Mouse (Mus musculus) A20 (cell line): Measurements from ENCODE around the gene Stx18.

Experiments used
- DNase-seq: peaks from one replicate; pipeline ENCODE4 v3.0.0-alpha.2; 2011; ENCODE audit warnings: low read depth, low spot score

Gene Stx18

DNA sequence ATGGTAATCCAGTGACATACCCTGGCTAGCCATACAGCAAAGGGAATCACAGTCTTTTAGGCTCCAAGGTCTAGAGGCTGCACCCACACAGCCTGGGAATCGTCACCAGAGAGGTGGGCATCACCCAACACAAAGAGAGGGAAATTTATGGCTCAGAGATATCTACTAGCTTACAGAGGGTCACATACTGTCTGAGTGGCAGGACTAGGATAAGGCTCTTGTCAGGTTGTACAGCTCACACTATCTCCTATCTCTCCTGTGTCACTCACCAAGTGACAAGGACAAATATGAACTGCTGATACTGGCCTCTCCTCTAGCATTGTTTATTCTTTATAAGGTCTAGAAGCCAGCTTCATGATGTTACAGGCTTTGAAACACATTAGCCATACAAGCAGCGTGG is 90.8 kb downstream of the Stx18 start:
- DNase-seq = no peak

DNA sequence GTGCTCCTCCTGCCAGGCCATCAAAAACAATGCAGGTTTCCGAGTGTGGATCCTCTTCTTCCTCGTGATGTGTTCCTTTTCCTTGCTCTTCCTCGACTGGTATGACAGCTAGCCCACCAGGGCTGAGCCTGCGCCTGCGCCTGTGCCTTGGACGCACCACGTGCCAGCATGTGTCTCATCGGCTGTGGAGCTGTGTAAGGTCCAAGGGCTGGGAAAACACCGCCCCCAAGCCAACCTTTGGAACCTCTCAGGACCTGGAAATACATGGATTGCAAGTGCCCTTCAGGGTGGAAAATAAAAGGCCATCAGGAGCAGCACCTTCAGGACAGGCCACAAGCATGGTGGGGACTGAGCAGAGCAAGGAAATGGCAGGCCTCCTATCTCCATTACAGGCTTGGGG is 97.7 kb downstream of the Stx18 start:
- DNase-seq = no peak

- DNase-seq = no peak
Observed at GRCm38 (mm10) chr5:38137163-38137562, 98.6 kb downstream of the Stx18 start.

DNA sequence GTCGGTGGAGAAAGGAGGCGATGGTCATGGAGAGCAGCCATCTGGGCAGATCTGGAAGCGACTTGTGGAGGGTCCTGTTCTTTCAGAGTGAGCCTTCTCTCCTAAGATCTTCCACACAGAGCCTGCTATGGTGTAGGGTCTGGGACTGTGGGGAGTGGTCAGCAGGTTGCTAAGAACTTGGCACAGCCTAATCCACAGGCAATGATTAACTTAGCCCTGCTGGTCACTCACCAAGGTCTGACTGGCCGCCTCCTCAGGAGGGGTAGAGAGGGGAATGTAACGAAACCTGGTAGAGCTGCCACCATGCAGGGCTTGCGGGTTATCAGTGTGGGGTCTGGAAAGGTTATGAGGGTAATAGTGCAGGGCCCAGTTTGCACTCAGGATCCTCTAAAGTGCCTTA is 102.4 kb downstream of the Stx18 start:
- no peak for DNase-seq

- DNase-seq = no peak
Observed at GRCm38 (mm10) chr5:38146524-38146923, 108.0 kb downstream of the Stx18 start.

GRCm38 (mm10) chr5:38151264-38151663 is 112.7 kb downstream of the Stx18 start:
- no peak for DNase-seq

- DNase-seq = no peak
Observed at GRCm38 (mm10) chr5:38152201-38153108, 113.9 kb downstream of the Stx18 start.

GRCm38 (mm10) chr5:38153636-38154035 is 115.1 kb downstream of the Stx18 start:
- no peak for DNase-seq

DNA sequence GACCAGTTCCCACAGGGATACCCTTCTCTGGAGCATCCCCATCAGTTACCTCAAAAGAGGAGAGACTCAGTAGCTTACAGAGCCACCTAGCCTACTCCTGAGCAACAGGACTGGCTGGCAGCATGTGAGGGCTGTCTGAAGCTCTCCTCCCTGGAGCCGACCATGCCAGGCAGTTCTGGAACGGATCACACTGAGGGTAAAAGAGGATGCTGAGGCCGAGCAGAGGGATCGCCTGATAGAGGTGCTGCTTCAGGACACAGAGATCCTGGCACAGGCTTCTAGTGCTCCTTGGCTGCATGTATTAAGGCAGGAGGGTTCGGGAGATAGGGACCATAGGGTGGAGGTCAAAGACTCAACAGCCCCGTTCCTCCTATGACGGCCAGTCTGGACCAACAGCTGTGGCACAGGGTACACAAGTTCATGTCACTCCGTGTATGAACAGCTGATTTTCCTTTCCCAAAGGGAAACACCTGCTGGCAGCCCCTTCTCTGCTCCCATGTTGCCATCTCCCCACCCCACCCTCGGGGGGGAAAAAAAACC is 119.0 kb downstream of the Stx18 start:
- no peak for DNase-seq

DNA sequence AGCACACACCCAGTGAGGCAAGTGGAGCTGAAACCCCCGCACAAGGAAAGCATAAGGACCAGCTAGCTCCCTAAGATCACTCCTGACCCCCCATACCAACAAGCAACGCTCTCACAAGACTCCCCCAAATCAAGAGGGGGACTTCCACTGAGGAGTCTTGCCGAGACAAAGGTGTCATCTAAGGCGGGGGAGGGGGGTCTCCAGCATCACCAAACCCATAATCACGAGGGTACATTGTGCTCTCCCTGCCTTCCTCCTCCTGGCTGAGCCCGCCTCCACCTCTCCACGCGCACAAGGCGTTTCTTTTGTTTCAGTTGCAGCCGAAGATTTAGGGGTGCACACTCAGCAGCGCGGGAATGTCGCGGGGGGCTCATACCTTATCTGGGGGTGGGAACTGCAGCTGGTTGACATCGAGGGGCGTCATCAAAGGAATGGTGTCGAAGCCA is 120.0 kb downstream of the Stx18 start:
- DNase-seq = no peak

- DNase-seq = no peak
Observed at GRCm38 (mm10) chr5:38158947-38159633, 120.5 kb downstream of the Stx18 start.

DNA sequence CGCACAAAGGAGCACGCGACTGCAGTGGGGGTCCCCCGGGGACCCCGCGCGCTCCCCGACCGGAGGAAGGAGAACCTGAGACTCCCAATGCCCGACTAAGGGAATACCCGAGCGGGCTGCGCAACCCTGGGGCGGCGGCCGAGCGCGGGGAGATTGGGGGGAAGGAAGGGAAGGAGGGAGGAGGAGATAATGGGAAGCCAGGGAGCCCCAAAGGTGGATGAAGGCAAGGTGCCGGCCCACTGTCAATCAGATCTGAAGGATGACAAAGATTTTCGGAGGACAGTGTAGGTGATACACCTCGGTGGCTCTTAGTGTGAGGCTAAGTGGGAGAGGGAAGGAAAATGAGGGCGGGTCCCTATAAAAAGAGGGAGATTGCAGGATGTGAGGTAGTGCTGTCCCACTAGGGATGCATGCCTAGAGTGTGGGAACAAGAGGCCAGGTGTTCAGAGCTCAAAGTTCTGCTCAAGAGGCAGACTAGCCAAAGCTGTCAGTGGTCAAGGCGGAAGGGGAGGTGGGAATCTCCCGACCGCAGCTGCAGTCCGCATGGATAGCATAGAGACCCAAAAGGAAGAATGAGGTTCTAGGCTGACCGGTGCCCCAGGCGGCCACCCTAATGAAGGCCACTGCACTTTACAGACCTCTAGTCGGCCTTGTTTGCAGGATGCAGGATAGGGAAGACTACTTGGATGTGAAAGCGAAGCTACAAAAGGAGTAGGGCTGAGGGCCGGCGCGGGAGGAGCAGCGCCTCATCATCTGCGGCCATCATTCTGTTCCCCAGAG is 121.3 kb downstream of the Stx18 start, which contains the start of gene Nsg1:
TSS of gene Nsg1 (minus strand) at position 274 of the 780 bp plus-strand sequence.
- DNase-seq = no peak

GRCm38 (mm10) chr5:38168497-38168896 is 130.0 kb downstream of the Stx18 start:
- DNase-seq = no peak

DNA sequence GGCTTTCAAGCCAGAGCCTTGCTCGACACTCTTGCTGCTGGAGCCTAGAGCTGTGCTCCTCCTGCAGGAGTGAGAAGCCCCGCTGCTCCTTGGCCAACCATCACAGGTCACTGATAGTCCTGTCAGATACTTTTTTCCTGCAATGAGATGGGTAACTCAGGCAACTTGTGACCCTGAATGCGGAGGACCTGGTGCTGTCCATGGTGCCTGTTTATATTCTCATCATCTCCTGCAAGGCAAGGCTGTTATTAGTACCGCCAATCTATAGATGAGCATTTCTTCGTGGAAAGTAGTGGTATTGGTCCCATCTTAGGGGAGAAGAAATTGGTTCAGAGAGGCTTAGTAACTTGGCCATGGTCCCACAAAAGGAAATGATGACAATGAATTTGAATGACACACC is 135.2 kb downstream of the Stx18 start:
- no peak for DNase-seq

DNA sequence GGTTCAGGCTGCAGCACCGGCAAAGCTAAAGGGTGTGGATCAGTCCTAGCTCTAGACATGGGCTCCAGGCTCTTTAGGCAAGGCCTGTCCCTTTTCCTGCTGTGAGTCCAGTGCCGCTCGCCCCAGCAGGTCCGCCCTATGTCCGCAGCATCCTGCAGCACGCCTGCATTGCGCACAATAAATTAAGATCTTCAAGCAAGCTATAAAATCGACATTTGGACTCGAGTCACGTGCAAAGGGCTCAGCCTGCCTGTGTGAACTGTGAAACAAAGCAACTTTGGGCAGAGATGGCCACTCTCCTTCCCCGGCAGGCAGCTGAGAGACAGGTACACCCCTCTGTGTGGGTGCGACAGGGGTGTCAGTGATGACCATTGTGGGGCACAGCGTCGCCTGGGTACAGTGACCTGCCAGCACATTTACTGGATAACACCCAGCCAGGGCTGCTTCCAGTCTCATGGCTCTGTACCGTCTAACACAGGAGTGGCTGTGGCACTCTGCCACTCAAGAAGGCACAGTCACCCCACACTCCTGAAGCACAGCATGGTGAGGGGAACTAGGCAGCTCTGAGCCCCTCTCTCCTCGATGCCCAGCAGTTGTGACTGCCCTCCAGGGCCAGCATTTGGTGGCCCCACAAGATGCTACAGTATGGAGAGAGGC is 135.8 kb downstream of the Stx18 start:
- DNase-seq = no peak

GRCm38 (mm10) chr5:38184688-38185285 is 146.2 kb downstream of the Stx18 start:
- DNase-seq = no peak

DNA sequence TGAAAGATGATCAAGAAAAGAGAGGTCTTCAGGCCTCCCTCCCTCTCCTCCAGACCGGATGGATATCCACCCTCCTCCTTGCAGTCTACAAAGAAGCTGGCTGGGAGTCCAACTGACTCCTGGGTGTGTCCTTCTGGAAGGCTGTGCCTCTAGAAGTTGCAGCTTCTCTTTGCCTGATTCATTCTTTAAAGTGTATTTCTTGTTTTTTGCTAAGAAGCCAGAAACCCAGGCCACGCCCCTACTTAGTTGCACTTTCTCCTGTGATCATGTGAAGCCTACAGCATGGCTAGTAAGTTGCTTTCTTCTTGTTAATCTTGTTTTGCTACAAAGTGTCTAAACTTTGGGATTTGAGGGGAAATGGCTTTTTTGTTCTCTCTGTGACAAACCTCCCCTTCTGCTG is 148.5 kb downstream of the Stx18 start:
- DNase-seq = no peak
